Mouse (Mus musculus) small intestine, adult 2 months (tissue): ENCODE data around the gene Car5b. TPM values are rescaled to one million over a fixed set of nuclear protein-coding genes. Genes with fewer than 3 reads are reported as not detected.

Source experiments
- H3K27ac ChIP-seq: fragments of 200-500 bp; 2 replicates; pipeline ENCODE4 v1.5.1; 2012; ENCODE audit warnings: low read depth, low read length, control low read depth, inconsistent platforms; ENCODE audit not compliant: insufficient read depth
- H3K27me3 ChIP-seq: fragments of 200-500 bp; 2 replicates; pipeline ENCODE4 v1.6.1; 2012; ENCODE audit warnings: mild to moderate bottlenecking, moderate library complexity, low read length, inconsistent platforms; ENCODE audit not compliant: control insufficient read depth, insufficient read depth
- H3K36me3 ChIP-seq: fragments of 200-500 bp; 2 replicates; pipeline ENCODE4 v1.6.1; 2012; ENCODE audit warnings: mild to moderate bottlenecking, low read length, control low read depth, inconsistent platforms; ENCODE audit not compliant: control insufficient read depth, insufficient read depth
- H3K4me1 ChIP-seq: fragments of 200-500 bp; 2 replicates; pipeline ENCODE4 v1.6.1; 2012; ENCODE audit warnings: low read length, inconsistent platforms, mixed read lengths; ENCODE audit not compliant: control insufficient read depth, insufficient read depth, insufficient read length
- H3K4me3 ChIP-seq: fragments of 200-500 bp; 2 replicates; pipeline ENCODE4 v1.5.1; 2012; ENCODE audit warnings: low read depth, mild to moderate bottlenecking, control low read depth, inconsistent platforms, low read length, moderate library complexity
- CTCF ChIP-seq: fragments of 200-500 bp; IDR thresholded peaks from 2 replicates; pipeline ENCODE4 v1.5.1; 2012; ENCODE audit warnings: low read depth, mild to moderate bottlenecking, control low read depth, inconsistent platforms, low read length, moderate library complexity, mixed read lengths; ENCODE audit not compliant: insufficient replicate concordance, insufficient read length; ENCODE audit errors: extremely low read depth
- POLR2A ChIP-seq: fragments of 200-500 bp; IDR thresholded peaks from 2 replicates; pipeline ENCODE4 v1.6.1; 2012; ENCODE audit warnings: low read depth, mild to moderate bottlenecking, control low read depth, inconsistent platforms, low read length, moderate library complexity
- WGBS: fragments of 180-500 bp; shearing (Covaris S2); methylation state at CpG from one replicate; pipeline ENCODE4 v1.1.7; 2018; 5-methylcytosine and 5-hydroxymethylcytosine counted together
- polyA plus RNA-seq: library from polyadenylated mRNA; depleted of rRNA; stranded (reverse); fragments of >200 nt; gene quantifications from 2 replicates; pipeline ENCODE4 v1.2.3, GENCODE M21; 2012

Gene Car5b
- polyA plus RNA-seq, 1 experiment = 0.16 TPM

GRCm38 (mm10) chrX:163981092-163981491, 46.7 kb downstream of the Car5b start:
- H3K36me3 ChIP-seq = no peaks in the 10 kb centered on the region
- H3K27ac ChIP-seq = no peak overlapping the region
- H3K27me3 ChIP-seq = no peaks in the 10 kb centered on the region
- 88% methylated on average over 1 of the region's 1 CpGs for WGBS
- H3K4me3 ChIP-seq = no peak overlapping the region
- H3K4me1 ChIP-seq = no peaks in the 10 kb centered on the region
- no peak for TF ChIP-seq CTCF
- no peak for TF ChIP-seq POLR2A

- 19% methylated on average over 29 of the region's 29 CpGs for whole genome bisulfite sequencing
- Histone ChIP-seq H3K36me3 (peaks cover 13% of the 10 kb centered on the region), H3K27ac (peak within 1 kb of the TSS; percentile 98), H3K27me3 (no peaks in the 10 kb centered on the region), H3K4me3 (peak within 1 kb of the TSS; percentile 97), H3K4me1 (peaks cover 2% of the 10 kb centered on the region)
- TF ChIP-seq POLR2A (no peak), CTCF (no peak)
Measured at GRCm38 (mm10) chrX:163958467-163958875, 69.3 kb downstream of the Car5b start, which contains the start of gene Zrsr2. Gene Zrsr2, minus strand, starts transcription at chrX:163958661.

DNA sequence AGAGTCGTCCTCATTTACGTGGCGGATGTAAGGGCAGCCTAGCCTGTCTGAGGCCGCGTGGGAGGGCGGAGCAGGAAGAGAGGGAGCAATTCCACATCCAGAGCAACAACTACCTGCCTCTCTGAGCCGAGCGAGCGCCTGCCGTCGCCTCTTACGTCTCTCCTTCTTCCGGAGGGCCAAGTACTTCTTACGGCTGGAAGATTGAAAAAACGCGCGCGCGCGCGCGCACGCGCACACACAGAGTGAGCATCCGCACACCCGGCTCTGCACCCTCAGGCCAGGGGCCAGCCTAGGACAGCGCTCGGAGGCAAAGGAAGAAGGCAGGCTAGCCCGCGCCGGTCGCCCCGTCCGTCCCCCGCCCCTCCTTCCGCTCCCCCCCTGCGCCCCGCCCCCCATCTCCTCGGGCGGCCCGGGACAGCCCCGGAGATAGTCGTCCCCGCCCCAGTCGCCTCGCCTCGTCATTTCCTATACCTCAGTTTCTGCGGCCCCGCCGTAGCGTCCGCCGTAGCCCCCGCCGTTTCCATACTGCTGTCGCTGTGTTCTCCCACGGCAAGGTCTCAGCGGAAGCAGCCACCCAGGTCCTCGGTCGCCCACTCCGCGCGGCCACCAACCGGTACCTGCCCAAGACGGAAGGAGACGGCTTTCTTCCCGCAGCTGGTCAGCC, 69.9 kb downstream of the Car5b start:
- 14% methylated on average over 62 of the region's 67 CpGs for WGBS
- Histone ChIP-seq H3K4me1 (peaks cover 2% of the 10 kb centered on the region), H3K27ac (peak overlapping the region; percentile 98), H3K27me3 (no peaks in the 10 kb centered on the region), H3K4me3 (peak overlapping the region; percentile 97), H3K36me3 (peaks cover 13% of the 10 kb centered on the region)
- TF ChIP-seq POLR2A (no peak), CTCF (no peak)

- Histone ChIP-seq H3K4me3 (peak overlapping the region; percentile 97), H3K36me3 (peaks cover 13% of the 10 kb centered on the region), H3K27me3 (no peaks in the 10 kb centered on the region), H3K4me1 (peaks cover 2% of the 10 kb centered on the region), H3K27ac (peak overlapping the region; percentile 73)
- whole genome bisulfite sequencing = 20% methylated on average over 12 of the region's 12 CpGs
- TF ChIP-seq CTCF (no peak), POLR2A (no peak)
Measured at GRCm38 (mm10) chrX:163957381-163957780, 70.4 kb downstream of the Car5b start.

- Histone ChIP-seq H3K4me3 (no peak overlapping the region), H3K36me3 (peaks cover 27% of the 10 kb centered on the region), H3K4me1 (no peaks in the 10 kb centered on the region), H3K27me3 (no peaks in the 10 kb centered on the region), H3K27ac (no peak overlapping the region)
- 50% methylated on average over 1 of the region's 1 CpGs for WGBS
- TF ChIP-seq POLR2A (no peak), CTCF (no peak)
Measured at GRCm38 (mm10) chrX:163951618-163952017, 76.2 kb downstream of the Car5b start.

DNA sequence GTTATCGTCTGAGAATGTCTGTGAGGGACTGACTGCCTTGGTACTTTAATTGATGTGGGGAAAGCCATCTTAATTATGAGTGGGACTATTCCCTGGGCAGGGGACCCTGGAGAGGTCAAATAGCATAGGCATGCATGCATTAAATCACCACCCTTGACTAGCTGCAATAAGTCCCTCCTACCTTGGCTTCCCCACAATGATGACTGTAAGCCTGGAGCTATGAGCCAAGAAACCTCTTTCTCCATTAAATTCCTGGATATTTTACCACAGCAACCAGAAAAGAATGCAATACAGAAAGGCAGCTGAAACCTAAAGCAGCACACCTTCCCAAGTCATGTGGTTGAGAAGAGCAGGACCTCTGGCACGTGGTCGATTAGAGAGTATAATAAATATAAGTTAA, 83.4 kb downstream of the Car5b start:
- TF ChIP-seq CTCF = no peak
- no peak for TF ChIP-seq POLR2A
- Histone ChIP-seq H3K4me3 (no peak overlapping the region), H3K27ac (no peak overlapping the region), H3K36me3 (peaks cover 28% of the 10 kb centered on the region), H3K4me1 (no peaks in the 10 kb centered on the region), H3K27me3 (no peaks in the 10 kb centered on the region)
- 84% methylated on average over 3 of the region's 3 CpGs for WGBS

GRCm38 (mm10) chrX:163938587-163938986, 89.2 kb downstream of the Car5b start:
- no peak overlapping the region for H3K4me3 ChIP-seq
- no peak for TF ChIP-seq CTCF
- no peak for TF ChIP-seq POLR2A
- no peaks in the 10 kb centered on the region for H3K4me1 ChIP-seq
- WGBS = 88% methylated on average over 6 of the region's 6 CpGs
- no peak overlapping the region for H3K27ac ChIP-seq
- H3K27me3 ChIP-seq = no peaks in the 10 kb centered on the region
- peaks cover 26% of the 10 kb centered on the region for H3K36me3 ChIP-seq

DNA sequence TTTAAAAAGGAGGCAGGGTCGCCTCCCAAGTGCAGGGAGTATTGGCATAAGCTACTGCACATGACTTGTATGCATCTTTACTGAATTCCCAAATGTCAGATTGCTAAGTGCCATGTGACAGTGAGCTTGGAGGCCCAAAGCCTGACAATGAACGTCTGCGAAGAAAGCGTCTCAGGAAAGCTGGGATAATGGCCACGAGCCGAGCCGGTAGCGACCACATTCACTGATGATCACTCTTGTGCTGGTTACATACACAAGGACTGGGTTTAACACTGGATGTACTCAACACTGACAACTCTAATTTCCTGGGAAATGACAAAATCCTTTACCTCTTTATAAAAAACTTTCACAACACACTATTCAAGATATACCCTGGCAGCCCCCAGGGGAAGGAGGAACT, 93.1 kb downstream of the Car5b start:
- no peak for TF ChIP-seq POLR2A
- Histone ChIP-seq H3K4me1 (no peaks in the 10 kb centered on the region), H3K27me3 (no peaks in the 10 kb centered on the region), H3K36me3 (peaks cover 15% of the 10 kb centered on the region; the same call in 1 of the 2 replicates), H3K27ac (no peak overlapping the region), H3K4me3 (no peak overlapping the region)
- 88% methylated on average over 8 of the region's 8 CpGs for WGBS
